Mouse (Mus musculus) cerebellum, adult 2 months (tissue): Measurements from ENCODE around the gene Egfem1.

Source experiments
- CTCF ChIP-seq: fragments of 200-500 bp; IDR thresholded peaks from 2 replicates; pipeline ENCODE4 v1.5.1; 2011; ENCODE audit warnings: low read depth, mild to moderate bottlenecking, control low read depth, low read length, moderate library complexity, borderline replicate concordance; ENCODE audit not compliant: insufficient read depth
- POLR2A ChIP-seq: fragments of 200-500 bp; IDR thresholded peaks from 2 replicates; pipeline ENCODE4 v1.6.1; 2011; ENCODE audit warnings: low read length, control low read depth, borderline replicate concordance; ENCODE audit not compliant: insufficient read depth

DNA sequence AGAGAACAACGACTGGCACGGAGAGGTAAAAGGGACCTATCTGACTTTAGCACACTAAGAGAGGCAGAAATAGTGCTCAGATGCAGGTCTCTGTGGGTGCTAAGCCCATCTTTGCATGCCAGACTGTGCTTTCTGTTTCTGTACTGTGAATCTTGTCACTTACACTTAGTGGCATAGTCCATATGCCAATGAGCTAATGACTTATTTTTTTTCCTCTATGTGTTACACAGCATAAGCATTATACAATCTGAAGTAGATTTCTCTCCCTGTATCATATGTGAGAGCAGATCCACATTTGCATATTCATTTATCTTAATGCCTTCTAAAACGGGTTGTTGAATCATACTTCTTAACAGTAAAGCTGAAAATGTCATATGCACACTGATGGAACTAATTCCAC lies 317.2 kb downstream of the Egfem1 start:
- TF ChIP-seq POLR2A, result no peak
- TF ChIP-seq CTCF, result no peak
